Mouse (Mus musculus): ENCODE results near the gene Tbc1d2b. TPM values are rescaled to one million over a fixed set of nuclear protein-coding genes. Genes with fewer than 3 reads are reported as not detected.

The Tbc1d2b gene
- polyA plus RNA-seq, 1 experiment from 2014 or later, result 17.3 TPM

DNA sequence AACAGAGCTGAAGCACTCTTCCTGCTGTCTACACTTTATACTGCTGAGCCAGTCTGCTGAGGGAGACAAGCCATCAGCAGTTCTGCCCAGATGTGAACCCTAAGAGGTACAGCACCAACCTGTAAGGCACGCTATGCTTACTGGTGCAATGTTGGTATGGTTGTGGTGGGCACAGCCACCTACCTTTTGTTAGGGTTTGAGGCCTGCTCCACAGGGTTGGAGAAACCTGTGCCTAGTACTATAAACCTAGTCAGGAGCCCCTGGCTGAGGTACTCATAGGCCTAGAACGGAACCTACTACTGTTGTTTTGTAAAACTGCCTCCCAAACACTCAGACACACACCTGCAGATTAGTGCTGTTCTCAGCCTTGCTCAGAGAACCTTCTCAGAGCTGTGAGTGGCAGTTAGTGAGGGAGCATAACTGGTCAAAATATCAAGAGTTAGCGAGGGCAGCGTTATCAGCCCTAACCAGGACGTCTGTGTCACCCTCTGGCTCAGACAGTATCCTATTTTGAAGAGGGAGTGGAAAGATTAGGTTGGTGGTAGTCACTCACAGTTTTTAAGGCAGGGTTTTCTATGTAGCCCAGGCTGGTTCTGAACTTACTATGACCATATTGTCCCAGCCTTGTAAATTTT lies 20.3 kb downstream of the Tbc1d2b start:
- H3K4me1 ChIP-seq, result no peaks in the 10 kb centered on the region
- H3K36me3 ChIP-seq, result peaks cover 20% of the 10 kb centered on the region
- no peak for ATAC-seq (ENCODE audit: insufficient number of reproducible peaks, insufficient read depth, low FRiP score, low TSS enrichment, low read depth)
- H3K9me3 ChIP-seq, result no peaks in the 10 kb centered on the region
- 84% methylated on average over 5 of the region's 5 CpGs for WGBS
- no peak overlapping the region for H3K4me2 ChIP-seq
- no peak overlapping the region for H3K4me3 ChIP-seq
- no peak overlapping the region for H3K9ac ChIP-seq
- H3K27ac ChIP-seq, result no peak overlapping the region
- H3K27me3 ChIP-seq, result no peaks in the 10 kb centered on the region

DNA sequence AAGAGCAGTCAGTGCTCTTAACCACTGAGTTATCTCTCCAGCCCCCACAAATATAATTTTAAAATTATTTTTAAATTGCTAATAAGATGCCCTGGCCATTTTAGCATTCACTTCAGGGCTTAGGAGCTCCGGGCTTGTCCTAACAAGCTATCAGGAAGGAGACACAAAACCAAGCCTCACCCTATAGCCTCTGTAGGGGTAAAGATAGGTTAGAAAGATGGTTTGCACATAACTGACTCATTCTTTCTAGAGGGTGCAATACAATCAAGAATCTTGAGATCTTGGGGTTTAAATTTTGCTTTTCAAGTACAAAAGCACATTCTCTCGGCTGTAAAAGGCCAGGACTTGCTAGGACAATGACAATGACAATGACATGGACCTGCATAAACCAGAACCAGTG lies 21.6 kb downstream of the Tbc1d2b start:
- Histone ChIP-seq H3K36me3 (peaks cover 20% of the 10 kb centered on the region), H3K4me2 (no peak overlapping the region), H3K27ac (no peak overlapping the region), H3K9ac (no peak overlapping the region), H3K4me1 (no peaks in the 10 kb centered on the region), H3K27me3 (no peaks in the 10 kb centered on the region), H3K4me3 (no peak overlapping the region), H3K9me3 (no peaks in the 10 kb centered on the region)
- WGBS, result 84% methylated on average over 2 of the region's 2 CpGs
- ATAC-seq (ENCODE audit: insufficient number of reproducible peaks, insufficient read depth, low FRiP score, low TSS enrichment, low read depth), result no peak

DNA sequence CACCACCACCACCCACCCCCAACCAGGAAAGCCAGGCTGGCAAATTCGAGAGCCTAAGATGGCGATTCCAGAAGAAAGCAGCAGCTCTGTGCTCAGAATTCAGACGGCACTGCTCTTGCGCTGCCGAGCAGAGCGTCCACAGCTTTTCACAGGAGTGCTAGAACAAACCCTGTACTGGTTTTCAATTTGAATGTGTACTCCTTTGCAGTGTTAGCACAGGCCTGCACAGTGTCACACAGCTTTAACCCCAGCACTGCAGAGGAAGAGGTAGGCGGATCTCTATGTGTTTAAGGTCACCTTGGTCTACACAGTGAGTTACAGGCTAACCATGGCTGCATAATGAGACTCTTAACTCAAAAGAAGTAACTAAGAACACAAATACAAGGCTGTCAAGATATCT lies 22.3 kb downstream of the Tbc1d2b start:
- H3K4me3 ChIP-seq, result no peak overlapping the region
- no peaks in the 10 kb centered on the region for H3K27me3 ChIP-seq
- H3K36me3 ChIP-seq, result peaks cover 20% of the 10 kb centered on the region
- no peak for ATAC-seq (ENCODE audit: insufficient number of reproducible peaks, insufficient read depth, low FRiP score, low TSS enrichment, low read depth)
- H3K27ac ChIP-seq, result no peak overlapping the region
- no peaks in the 10 kb centered on the region for H3K9me3 ChIP-seq
- H3K4me2 ChIP-seq, result no peak overlapping the region
- WGBS, result 93% methylated on average over 7 of the region's 7 CpGs
- H3K9ac ChIP-seq, result no peak overlapping the region
- H3K4me1 ChIP-seq, result no peaks in the 10 kb centered on the region

DNA sequence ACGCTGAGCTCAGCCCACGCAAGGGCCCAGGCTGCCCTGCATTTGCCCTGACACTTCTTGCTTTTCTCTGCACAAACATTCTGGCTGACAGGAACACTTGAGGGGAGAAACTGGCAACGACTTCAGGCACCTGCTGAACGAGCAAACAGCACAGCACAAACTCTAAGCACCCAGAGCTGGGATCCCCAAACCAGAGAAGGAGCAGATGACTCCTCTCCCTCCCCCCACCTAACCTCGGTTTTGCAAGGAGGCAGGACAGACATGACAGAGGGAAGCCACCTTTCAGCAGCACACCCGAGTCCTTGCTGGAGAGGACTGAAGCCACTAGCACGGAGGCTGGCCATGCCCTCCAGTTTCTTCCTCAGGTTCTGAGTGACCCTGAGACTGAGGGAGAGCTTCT lies 23.3 kb downstream of the Tbc1d2b start:
- no peaks in the 10 kb centered on the region for H3K27me3 ChIP-seq
- H3K4me3 ChIP-seq, result no peak overlapping the region
- H3K9ac ChIP-seq, result no peak overlapping the region
- ATAC-seq (ENCODE audit: insufficient number of reproducible peaks, insufficient read depth, low FRiP score, low TSS enrichment, low read depth), result no peak
- no peaks in the 10 kb centered on the region for H3K9me3 ChIP-seq
- WGBS, result 79% methylated on average over 7 of the region's 7 CpGs
- no peaks in the 10 kb centered on the region for H3K4me1 ChIP-seq
- H3K4me2 ChIP-seq, result no peak overlapping the region
- peaks cover 20% of the 10 kb centered on the region for H3K36me3 ChIP-seq
- H3K27ac ChIP-seq, result no peak overlapping the region

DNA sequence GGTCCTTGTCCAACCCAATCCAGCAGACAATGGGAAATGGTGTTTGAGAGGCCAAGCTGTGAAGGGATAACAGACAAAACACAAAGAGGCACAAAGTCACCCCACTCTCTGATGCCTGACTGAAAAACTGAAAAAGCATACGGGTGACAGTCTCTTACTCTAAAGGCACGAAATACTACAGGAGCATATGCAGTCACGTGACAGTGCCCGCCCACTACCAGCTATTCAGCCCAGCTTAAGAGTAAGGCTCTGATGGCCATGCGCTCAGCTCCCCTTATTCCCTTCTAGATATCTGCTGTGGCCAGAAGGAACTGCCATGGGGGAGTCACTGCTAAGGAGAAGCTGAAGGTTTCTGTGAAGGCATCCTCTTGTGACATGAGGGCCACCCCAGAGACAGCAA lies 24.8 kb downstream of the Tbc1d2b start:
- no peak overlapping the region for H3K4me3 ChIP-seq
- no peaks in the 10 kb centered on the region for H3K4me1 ChIP-seq
- WGBS, result 87% methylated on average over 5 of the region's 5 CpGs
- no peak for ATAC-seq (ENCODE audit: insufficient number of reproducible peaks, insufficient read depth, low FRiP score, low TSS enrichment, low read depth)
- no peak overlapping the region for H3K9ac ChIP-seq
- peaks cover 22% of the 10 kb centered on the region for H3K36me3 ChIP-seq
- H3K27me3 ChIP-seq, result no peaks in the 10 kb centered on the region
- no peak overlapping the region for H3K27ac ChIP-seq
- H3K4me2 ChIP-seq, result no peak overlapping the region
- no peaks in the 10 kb centered on the region for H3K9me3 ChIP-seq

DNA sequence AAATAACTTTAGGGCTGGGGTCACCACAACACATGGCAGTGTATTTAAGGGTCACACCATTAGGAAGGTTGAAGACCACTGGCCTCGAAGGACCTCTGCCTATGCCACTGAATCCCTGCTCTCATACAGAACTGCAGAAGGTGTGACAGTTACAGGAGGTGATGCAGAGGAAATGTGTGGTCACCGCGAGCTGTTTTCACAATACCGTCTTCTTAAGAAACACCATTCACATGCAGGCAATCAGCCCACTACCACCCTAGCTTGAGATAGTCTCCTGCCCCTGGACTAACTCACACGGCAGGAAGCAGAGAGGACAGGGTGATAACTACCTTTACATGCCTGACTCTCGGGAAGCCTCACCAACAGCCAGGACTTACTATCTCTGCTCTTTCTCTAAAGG lies 25.4 kb downstream of the Tbc1d2b start:
- Histone ChIP-seq H3K9ac (no peak overlapping the region), H3K9me3 (no peaks in the 10 kb centered on the region), H3K4me1 (no peaks in the 10 kb centered on the region), H3K27me3 (no peaks in the 10 kb centered on the region), H3K36me3 (peaks cover 28% of the 10 kb centered on the region), H3K4me2 (no peak overlapping the region), H3K27ac (no peak overlapping the region), H3K4me3 (no peak overlapping the region)
- no peak for ATAC-seq (ENCODE audit: insufficient number of reproducible peaks, insufficient read depth, low FRiP score, low TSS enrichment, low read depth)
- 93% methylated on average over 6 of the region's 6 CpGs for whole genome bisulfite sequencing

DNA sequence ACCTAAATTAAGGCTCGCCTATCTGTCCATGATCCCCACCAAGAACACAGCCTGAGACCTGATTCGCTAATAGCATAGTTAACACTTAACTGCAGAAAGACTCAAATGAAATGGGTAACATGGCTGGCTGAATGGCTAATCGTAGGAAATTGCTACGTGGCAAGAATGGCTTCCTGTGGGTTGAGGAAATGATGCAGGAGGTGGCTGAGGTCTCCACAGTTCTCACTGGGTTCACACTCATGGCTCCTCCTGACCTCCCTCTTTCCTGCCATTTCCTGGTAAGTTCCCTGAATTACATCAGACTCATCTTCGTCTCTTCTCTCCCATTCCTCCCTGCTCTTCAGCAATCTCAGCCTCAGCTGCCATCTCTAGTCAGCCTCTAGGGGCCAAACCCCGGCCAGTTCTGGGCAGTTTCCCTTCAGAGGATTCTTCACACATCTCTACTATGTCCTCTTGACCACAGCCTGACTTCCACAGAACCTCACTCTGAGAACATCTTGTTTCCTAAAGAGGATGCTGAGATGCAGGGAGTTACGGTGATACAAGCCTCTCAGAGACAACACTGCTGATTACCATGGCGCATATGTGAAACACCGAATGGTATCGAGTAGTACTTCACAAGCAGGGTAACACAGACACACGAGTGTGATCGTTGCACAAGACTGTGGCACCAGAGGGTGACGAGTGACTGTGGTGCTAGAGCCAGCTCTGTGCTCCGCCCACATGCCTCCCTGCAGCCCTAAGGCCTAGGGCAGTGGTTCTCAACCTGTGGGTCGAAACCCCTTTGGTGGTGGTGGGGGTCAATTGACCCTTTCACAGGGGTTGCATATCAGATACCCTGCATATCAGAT lies 26.1 kb downstream of the Tbc1d2b start:
- no peaks in the 10 kb centered on the region for H3K4me1 ChIP-seq
- no peak for ATAC-seq (ENCODE audit: insufficient number of reproducible peaks, insufficient read depth, low FRiP score, low TSS enrichment, low read depth)

DNA sequence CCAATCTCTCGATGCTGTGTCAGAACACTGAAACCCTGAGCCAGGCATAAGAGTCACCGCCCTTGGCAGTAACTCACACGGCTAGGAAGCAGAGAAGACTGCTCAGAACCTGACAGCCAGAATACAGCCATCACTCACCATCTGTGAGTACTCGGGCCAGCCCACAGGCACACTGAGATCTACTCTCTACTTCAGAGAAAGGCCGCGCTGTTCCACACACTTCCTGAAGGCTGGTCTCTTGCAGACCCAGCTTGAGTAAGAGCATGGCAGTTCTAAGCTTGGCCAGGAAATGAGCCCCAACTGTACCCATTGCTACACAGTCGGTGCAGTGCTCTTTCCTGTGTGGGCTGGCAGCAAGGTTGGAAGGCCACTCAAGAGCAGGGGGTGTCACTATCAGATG lies 27.7 kb downstream of the Tbc1d2b start:
- 85% methylated on average over 7 of the region's 7 CpGs for WGBS
- Histone ChIP-seq H3K9me3 (no peaks in the 10 kb centered on the region), H3K36me3 (peaks cover 38% of the 10 kb centered on the region), H3K4me2 (no peak overlapping the region), H3K27ac (no peak overlapping the region), H3K9ac (no peak overlapping the region), H3K4me3 (no peak overlapping the region), H3K27me3 (no peaks in the 10 kb centered on the region), H3K4me1 (no peaks in the 10 kb centered on the region)
- ATAC-seq (ENCODE audit: insufficient number of reproducible peaks, insufficient read depth, low FRiP score, low TSS enrichment, low read depth), result no peak

More for the DNA sequence above, 26.1 kb downstream of the Tbc1d2b start:
- no peaks in the 10 kb centered on the region for H3K27me3 ChIP-seq
- H3K27ac ChIP-seq, result no peak overlapping the region
- no peak overlapping the region for H3K9ac ChIP-seq
- no peak overlapping the region for H3K4me3 ChIP-seq
- H3K36me3 ChIP-seq, result peaks cover 34% of the 10 kb centered on the region
- no peak overlapping the region for H3K4me2 ChIP-seq
- no peaks in the 10 kb centered on the region for H3K9me3 ChIP-seq
- WGBS, result 87% methylated on average over 15 of the region's 15 CpGs

DNA sequence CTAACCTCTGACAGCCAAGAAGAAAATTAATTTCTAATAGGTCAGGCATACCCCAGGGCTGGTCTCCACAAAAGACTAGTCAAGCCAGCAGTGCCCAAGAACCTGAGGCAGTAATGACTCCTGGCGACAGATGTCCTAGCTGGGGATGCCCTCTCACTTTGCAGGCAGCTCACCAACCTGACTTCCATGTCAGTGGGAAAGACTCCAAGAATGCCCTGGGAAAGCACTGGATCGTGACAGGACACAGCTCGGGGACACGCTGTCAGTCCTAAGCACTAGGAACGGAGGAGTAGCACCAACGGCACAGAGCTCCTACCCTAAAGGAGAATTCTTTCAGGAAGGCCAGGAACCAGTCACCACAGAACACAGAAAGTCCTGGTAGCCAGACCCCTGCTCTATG lies 28.3 kb downstream of the Tbc1d2b start:
- Histone ChIP-seq H3K4me1 (no peaks in the 10 kb centered on the region), H3K4me2 (no peak overlapping the region), H3K4me3 (no peak overlapping the region), H3K27me3 (no peaks in the 10 kb centered on the region), H3K27ac (no peak overlapping the region), H3K36me3 (peaks cover 41% of the 10 kb centered on the region), H3K9ac (no peak overlapping the region), H3K9me3 (no peaks in the 10 kb centered on the region)
- 85% methylated on average over 6 of the region's 6 CpGs for WGBS
- no peak for ATAC-seq (ENCODE audit: insufficient number of reproducible peaks, insufficient read depth, low FRiP score, low TSS enrichment, low read depth)

DNA sequence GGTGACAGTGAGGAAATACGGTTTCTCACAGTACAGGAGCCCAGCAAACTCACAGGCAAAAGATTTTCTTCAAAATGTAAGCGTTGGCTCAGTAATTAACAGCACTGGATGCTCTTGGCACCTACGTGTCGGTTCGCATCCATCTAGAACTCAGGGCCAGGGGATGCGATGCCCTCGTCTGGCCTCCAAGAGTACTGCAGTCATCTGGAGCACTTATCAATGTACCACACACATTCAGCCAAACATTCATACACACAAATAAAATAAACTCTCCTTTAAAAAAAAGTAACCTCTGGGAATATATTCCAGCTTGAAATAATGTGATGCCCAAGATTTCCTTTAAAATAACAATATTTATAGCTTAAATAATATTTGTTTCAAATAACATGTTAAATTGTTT lies 29.0 kb downstream of the Tbc1d2b start:
- H3K27ac ChIP-seq, result no peak overlapping the region
- no peaks in the 10 kb centered on the region for H3K9me3 ChIP-seq
- ATAC-seq (ENCODE audit: insufficient number of reproducible peaks, insufficient read depth, low FRiP score, low TSS enrichment, low read depth), result no peak
- no peak overlapping the region for H3K4me3 ChIP-seq
- 71% methylated on average over 7 of the region's 7 CpGs for WGBS
- H3K9ac ChIP-seq, result no peak overlapping the region
- H3K27me3 ChIP-seq, result no peaks in the 10 kb centered on the region
- H3K36me3 ChIP-seq, result peaks cover 35% of the 10 kb centered on the region
- no peaks in the 10 kb centered on the region for H3K4me1 ChIP-seq
- no peak overlapping the region for H3K4me2 ChIP-seq

DNA sequence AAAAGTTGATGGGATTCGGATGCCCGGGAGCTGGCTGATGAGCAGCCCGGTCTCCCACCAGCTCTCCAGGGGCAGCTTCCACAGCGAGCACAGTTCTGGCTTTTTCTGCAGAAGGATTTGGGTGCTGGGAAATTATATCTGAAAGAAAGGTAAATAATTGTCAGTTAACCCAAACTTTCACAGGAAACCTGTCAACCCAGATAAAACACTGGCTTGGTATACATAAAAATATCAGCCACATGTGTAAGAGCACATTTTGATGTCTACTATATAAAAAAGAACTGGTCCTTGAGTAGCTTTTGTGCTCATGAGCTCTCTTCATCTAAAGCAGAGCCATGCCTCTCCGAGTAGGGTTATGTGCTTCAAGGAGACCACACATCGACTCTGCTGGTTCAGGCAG lies 29.6 kb downstream of the Tbc1d2b start:
- no peak overlapping the region for H3K4me2 ChIP-seq
- no peaks in the 10 kb centered on the region for H3K9me3 ChIP-seq
- no peaks in the 10 kb centered on the region for H3K27me3 ChIP-seq
- H3K9ac ChIP-seq, result no peak overlapping the region
- no peaks in the 10 kb centered on the region for H3K4me1 ChIP-seq
- no peak overlapping the region for H3K4me3 ChIP-seq
- 88% methylated on average over 6 of the region's 6 CpGs for WGBS
- no peak for ATAC-seq (ENCODE audit: insufficient number of reproducible peaks, insufficient read depth, low FRiP score, low TSS enrichment, low read depth)
- H3K36me3 ChIP-seq, result peaks cover 29% of the 10 kb centered on the region
- no peak overlapping the region for H3K27ac ChIP-seq

DNA sequence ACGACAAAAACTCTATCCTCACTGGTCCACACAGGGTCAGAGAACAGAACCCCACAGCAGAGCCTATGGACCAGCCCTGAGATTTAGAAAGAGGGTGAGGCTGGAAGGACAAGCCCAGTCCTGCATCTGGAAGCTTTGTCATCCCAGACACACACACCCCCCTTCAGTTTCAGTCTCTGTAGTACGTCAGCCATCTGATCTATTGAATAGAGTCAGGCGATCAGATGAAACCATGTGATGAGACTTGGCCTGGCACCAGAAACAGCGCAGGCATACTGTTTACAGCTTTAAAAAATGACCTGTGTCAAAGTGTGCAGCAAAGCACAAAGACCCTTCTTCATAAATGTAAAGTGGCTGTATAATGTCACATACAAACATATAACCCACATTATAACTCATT lies 30.0 kb downstream of the Tbc1d2b start:
- H3K9me3 ChIP-seq, result no peaks in the 10 kb centered on the region
- no peak for ATAC-seq (ENCODE audit: insufficient number of reproducible peaks, insufficient read depth, low FRiP score, low TSS enrichment, low read depth)
- peaks cover 25% of the 10 kb centered on the region for H3K36me3 ChIP-seq
- H3K4me2 ChIP-seq, result no peak overlapping the region
- H3K27me3 ChIP-seq, result no peaks in the 10 kb centered on the region
- H3K27ac ChIP-seq, result no peak overlapping the region
- H3K4me3 ChIP-seq, result no peak overlapping the region
- WGBS, result 71% methylated on average over 4 of the region's 4 CpGs
- no peak overlapping the region for H3K9ac ChIP-seq
- no peaks in the 10 kb centered on the region for H3K4me1 ChIP-seq

All from embryonic facial prominence, embryonic 13.5 days (tissue).